Mouse (Mus musculus) neural tube, embryonic 14.5 days (tissue): ENCODE measurements around the gene Atp1b3. TPM values are rescaled to one million over a fixed set of nuclear protein-coding genes. Genes with fewer than 3 reads are reported as not detected.
A peak's percentile ranks its signal among the peaks of the same experiment; 100 is the strongest.
"Not testable (repeated sequence)": the region's sequence is repeated elsewhere in the genome, so short reads cannot be mapped to it uniquely, and the experiment has no call there.

ENCODE experiments used
- ATAC-seq: fragments of 200-750 bp; cut with Nextera tagmentation; 2 replicates; pipeline ENCODE4 v1.8.0; 2017; ENCODE audit warnings: low read depth, mild to moderate bottlenecking, moderate TSS enrichment, moderate library complexity
- H3K27ac ChIP-seq: fragments of 300-500 bp; sonication (generic); 2 replicates; pipeline ENCODE4 v1.5.1; 2014; ENCODE audit warnings: low read depth, mild to moderate bottlenecking, control low read depth, low read length, moderate library complexity, mixed read lengths
- H3K27me3 ChIP-seq: fragments of 300-500 bp; sonication (generic); 2 replicates; pipeline ENCODE4 v1.6.1; 2014; ENCODE audit warnings: low read length; ENCODE audit not compliant: control insufficient read depth, insufficient read depth
- H3K36me3 ChIP-seq: fragments of 300-500 bp; sonication (generic); 2 replicates; pipeline ENCODE4 v1.6.1; 2014; ENCODE audit warnings: low read length, mixed read lengths; ENCODE audit not compliant: control insufficient read depth, insufficient read depth
- H3K4me1 ChIP-seq: fragments of 300-500 bp; sonication (generic); 2 replicates; pipeline ENCODE4 v1.6.1; 2014; ENCODE audit warnings: low read length; ENCODE audit not compliant: control insufficient read depth, insufficient read depth
- H3K4me2 ChIP-seq: fragments of 300-500 bp; sonication (generic); 2 replicates; pipeline ENCODE4 v1.6.1; 2014; ENCODE audit warnings: mild to moderate bottlenecking, low read depth, low read length, control low read depth
- H3K4me3 ChIP-seq: fragments of 300-500 bp; sonication (generic); 2 replicates; pipeline ENCODE4 v1.5.1; 2014; ENCODE audit warnings: low read depth, low read length, control low read depth, mixed read lengths
- H3K9ac ChIP-seq: fragments of 300-500 bp; sonication (generic); replicated peaks from 2 replicates; pipeline ENCODE4 v1.6.1; 2014; ENCODE audit warnings: low read depth, mild to moderate bottlenecking, control low read depth, low read length, mixed read lengths
- H3K9me3 ChIP-seq: fragments of 300-500 bp; sonication (generic); 2 replicates; pipeline ENCODE4 v1.6.1; 2016; ENCODE audit warnings: low read length; ENCODE audit not compliant: control insufficient read depth
- WGBS: fragments of 180-500 bp; shearing (Covaris S2); extraction: QIAGEN DNeasy Blood & Tissue Kit; methylation state at CpG from one replicate; pipeline ENCODE4 v1.1.7; 2014; 5-methylcytosine and 5-hydroxymethylcytosine counted together
- polyA plus RNA-seq: library from polyadenylated mRNA; unstranded; fragments of >200 nt; fragmentation: Nextera tagmentation; extraction: Ambion mirVana; gene quantifications from 2 replicates; pipeline ENCODE4 v1.2.1, GENCODE M21; 2014

Gene Atp1b3
- polyA plus RNA-seq, 1 experiment from 2014 or later = 168 TPM

GRCm38 (mm10) chr9:96371075-96371474 is 6.8 kb upstream of the Atp1b3 start:
- H3K9me3 ChIP-seq = no peaks in the 10 kb centered on the region
- WGBS = 90% methylated on average over 5 of the region's 5 CpGs

GRCm38 (mm10) chr9:96369654-96370384 is 5.6 kb upstream of the Atp1b3 start:
- Histone ChIP-seq H3K4me1 (no peaks in the 10 kb centered on the region), H3K9ac (no peak overlapping the region), H3K27ac (no peak overlapping the region), H3K27me3 (no peaks in the 10 kb centered on the region), H3K9me3 (no peaks in the 10 kb centered on the region), H3K4me3 (no peak overlapping the region), H3K36me3 (no peaks in the 10 kb centered on the region), H3K4me2 (no peak overlapping the region)
- ATAC-seq = no peak
- 69% methylated on average over 5 of the region's 5 CpGs for WGBS

More at GRCm38 (mm10) chr9:96371075-96371474, 6.8 kb upstream of the Atp1b3 start:
- Histone ChIP-seq H3K9ac (no peak overlapping the region), H3K4me1 (no peaks in the 10 kb centered on the region), H3K4me2 (no peak overlapping the region), H3K27ac (no peak overlapping the region), H3K4me3 (no peak overlapping the region), H3K36me3 (no peaks in the 10 kb centered on the region), H3K27me3 (no peaks in the 10 kb centered on the region)
- ATAC-seq = no peak

- Histone ChIP-seq H3K9me3 (no peaks in the 10 kb centered on the region), H3K4me1 (peaks cover 22% of the 10 kb centered on the region), H3K9ac (no peak overlapping the region), H3K4me3 (no peak overlapping the region), H3K4me2 (no peak overlapping the region), H3K27me3 (no peaks in the 10 kb centered on the region), H3K27ac (no peak overlapping the region), H3K36me3 (no peaks in the 10 kb centered on the region)
- no peak for ATAC-seq
- 65% methylated on average over 6 of the region's 6 CpGs for WGBS
Observed at GRCm38 (mm10) chr9:96365271-96365872, 1.1 kb upstream of the Atp1b3 start.

GRCm38 (mm10) chr9:96363581-96364140 is 581 bp downstream of the Atp1b3 start:
- H3K36me3 ChIP-seq = no peaks in the 10 kb centered on the region
- peaks cover 22% of the 10 kb centered on the region for H3K4me1 ChIP-seq
- ATAC-seq = peak; percentile 70
- H3K27ac ChIP-seq = peak overlapping the region; percentile 85
- H3K27me3 ChIP-seq = no peaks in the 10 kb centered on the region
- under 1% methylated on average over 51 of the region's 64 CpGs for WGBS
- H3K4me2 ChIP-seq = peak overlapping the region; percentile 65
- no peaks in the 10 kb centered on the region for H3K9me3 ChIP-seq
- H3K4me3 ChIP-seq = peak overlapping the region; percentile 83
- peak overlapping the region; percentile 79 for H3K9ac ChIP-seq

DNA sequence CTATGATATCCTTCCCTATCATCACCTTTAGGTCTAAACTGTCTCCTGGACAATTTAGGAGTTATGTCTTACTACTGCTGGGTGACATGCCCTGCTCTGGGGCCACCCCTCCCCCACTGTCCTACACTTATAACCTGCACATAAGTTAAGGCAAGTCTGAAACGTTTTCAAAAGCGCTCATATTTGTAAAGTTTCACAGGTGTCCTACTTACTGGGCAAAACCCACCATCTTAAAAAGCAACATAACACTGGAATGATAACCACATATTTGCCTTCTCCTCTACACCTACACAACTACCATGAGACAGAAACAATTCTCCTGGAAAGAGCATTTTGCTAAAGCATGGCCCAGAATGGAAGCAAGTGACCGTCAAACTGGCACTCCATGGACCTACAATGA is 4.2 kb downstream of the Atp1b3 start:
- Histone ChIP-seq H3K9ac (no peak overlapping the region), H3K27ac (no peak overlapping the region), H3K36me3 (no peaks in the 10 kb centered on the region), H3K4me3 (no peak overlapping the region), H3K4me1 (peaks cover 22% of the 10 kb centered on the region), H3K4me2 (no peak overlapping the region), H3K27me3 (no peaks in the 10 kb centered on the region), H3K9me3 (no peaks in the 10 kb centered on the region)
- WGBS = 90% methylated on average over 3 of the region's 3 CpGs
- no peak for ATAC-seq

- no peaks in the 10 kb centered on the region for H3K36me3 ChIP-seq
- no peak overlapping the region for H3K9ac ChIP-seq
- ATAC-seq = no peak
- WGBS = 76% methylated on average over 8 of the region's 8 CpGs
- H3K27me3 ChIP-seq = no peaks in the 10 kb centered on the region
- no peak overlapping the region for H3K27ac ChIP-seq
- H3K4me2 ChIP-seq = no peak overlapping the region
- H3K4me3 ChIP-seq = no peak overlapping the region
- peaks cover 2% of the 10 kb centered on the region; the same call in 1 of the 2 replicates for H3K4me1 ChIP-seq
- no peaks in the 10 kb centered on the region for H3K9me3 ChIP-seq
Observed at GRCm38 (mm10) chr9:96353799-96354198, 10.4 kb downstream of the Atp1b3 start.

GRCm38 (mm10) chr9:96353121-96353769 is 11.0 kb downstream of the Atp1b3 start:
- Histone ChIP-seq H3K9me3 (no peaks in the 10 kb centered on the region), H3K4me1 (peaks cover 2% of the 10 kb centered on the region; the same call in 1 of the 2 replicates), H3K4me3 (no peak overlapping the region), H3K36me3 (no peaks in the 10 kb centered on the region), H3K27me3 (no peaks in the 10 kb centered on the region), H3K9ac (no peak overlapping the region), H3K27ac (no peak overlapping the region), H3K4me2 (no peak overlapping the region)
- WGBS = 84% methylated on average over 12 of the region's 12 CpGs
- ATAC-seq = no peak

GRCm38 (mm10) chr9:96351771-96352170 is 12.5 kb downstream of the Atp1b3 start:
- H3K4me3 ChIP-seq, H3K9me3 ChIP-seq, ATAC-seq, H3K27ac ChIP-seq, H3K36me3 ChIP-seq, H3K9ac ChIP-seq, H3K27me3 ChIP-seq, H3K4me2 ChIP-seq, H3K4me1 ChIP-seq: not testable (repeated sequence)
- 88% methylated on average over 6 of the region's 6 CpGs for WGBS

DNA sequence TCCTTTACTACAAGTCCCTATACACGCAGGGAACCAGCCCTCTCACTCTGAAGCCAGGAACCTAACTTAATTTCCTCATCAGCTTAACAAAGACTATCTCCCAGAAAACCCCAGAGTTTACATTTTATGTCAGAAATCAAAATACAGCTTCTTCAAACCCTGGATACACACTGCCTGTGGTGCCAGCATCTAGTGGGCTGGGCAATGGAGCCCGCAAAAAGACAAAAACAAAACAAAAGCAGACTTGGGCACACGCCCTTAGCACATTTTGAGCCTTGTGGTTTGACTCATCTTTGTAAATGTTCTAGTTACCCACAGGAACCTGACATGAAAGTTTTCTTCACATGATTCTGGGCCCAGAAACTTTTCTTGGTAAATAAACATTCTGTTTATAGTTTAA is 13.8 kb downstream of the Atp1b3 start:
- Histone ChIP-seq H3K27ac (no peak overlapping the region), H3K36me3 (no peaks in the 10 kb centered on the region), H3K9ac (no peak overlapping the region), H3K27me3 (no peaks in the 10 kb centered on the region), H3K4me3 (no peak overlapping the region), H3K4me1 (peaks cover 2% of the 10 kb centered on the region; the same call in 1 of the 2 replicates), H3K9me3 (no peaks in the 10 kb centered on the region), H3K4me2 (no peak overlapping the region)
- 62% methylated on average over 3 of the region's 3 CpGs for WGBS
- ATAC-seq = no peak
